ENCODE assay signal across 20 mouse cellular contexts in genomic region chr11:80913408-80914024, GRCm38 (mm10). TPM values are rescaled to one million over a fixed set of nuclear protein-coding genes. Genes with fewer than 3 reads are reported as not detected.
A peak's percentile ranks its signal among the peaks of the same experiment; 100 is the strongest.
DNase-seq lines count a peak whose midpoint lies in the region.
"Had no signal": no experiment of that assay in that cellular context is flagged by ENCODE, and none has a peak within 500 bp of the region (broad histone marks: within the 10 kb centered on the region; RNA-seq: fewer than 3 reads in every experiment).

No protein-coding gene starts in this region.

- peak; percentile 26 for DNase-seq in cerebellum, adult 11-12 months
- DNase-seq in cerebellum, adult 8-10 months, result no peak
- peak; percentile 76 for DNase-seq in heart, adult 11 months
- no peak for DNase-seq in heart, postnatal 4 days
- peak; percentile 37 for DNase-seq in left cerebral cortex, postnatal 4 days
- no peak for DNase-seq in left cerebral cortex, postnatal 36 days (ENCODE audit: low spot score in 2 of 2)
- DNase-seq in left cerebral cortex, adult 9 months (ENCODE audit: low spot score in 2 of 2), result no peak
- no peak for DNase-seq in gastrocnemius, postnatal 25 days
- DNase-seq: adrenal gland, adult 2 months; gastrocnemius, postnatal 36 days; kidney, adult 9 months; kidney, postnatal 14 days; layer of hippocampus, adult 9-11 months; liver, postnatal 0 days had no signal

- intact Hi-C loops in left cerebral cortex, postnatal 4 days (cut with DNase I), result no loop called here
- intact Hi-C loops in left cerebral cortex, postnatal 36 days (cut with DNase I), result no loop called here

RNA-seq across cellular contexts. Expression of gene Spaca3, which starts 55.4 kb away (rescaled TPM):
- not detected for total RNA-seq in heart, postnatal 4 days (2021)
- total RNA-seq in left cerebral cortex, postnatal 4 days (2021), result not detected
- total RNA-seq in left cerebral cortex, postnatal 36 days (2021), result not detected
- total RNA-seq in gastrocnemius, postnatal 25 days (2021), result not detected
- total RNA-seq: adrenal gland, adult 2 months; adrenal gland, postnatal 4 days; common myeloid progenitor, adult 5-6 weeks; gastrocnemius, postnatal 36 days; hematopoietic stem cell, adult 5-6 weeks; left cerebral cortex, adult 8-10 months; monocyte, adult 5-6 weeks; neutrophil, adult 5-6 weeks had no signal

Comparison
In these comparisons a context has a peak if more than half of its experiments do, and no peak if none do; other contexts are left out.
1. DNase-seq: peak in cerebellum, adult 11-12 months (single experiment), heart, adult 11 months (single experiment) and left cerebral cortex, postnatal 4 days (single experiment); none in cerebellum, adult 8-10 months (single experiment), heart, postnatal 4 days (single experiment), left cerebral cortex, postnatal 36 days (0 of 2), left cerebral cortex, adult 9 months (0 of 2) and gastrocnemius, postnatal 25 days (single experiment).